Mouse (Mus musculus) lung, postnatal 0 days (tissue): ENCODE data around the gene Mindy2. TPM values are rescaled to one million over a fixed set of nuclear protein-coding genes. Genes with fewer than 3 reads are reported as not detected.

Experiments used
- ATAC-seq: fragments of 200-750 bp; cut with Nextera tagmentation; 2 replicates; pipeline ENCODE4 v1.8.0; 2017; ENCODE audit warnings: moderate library complexity
- DNase-seq: peaks from one replicate; pipeline ENCODE4 v3.0.0-alpha.2; 2016; ENCODE audit warnings: low spot score
- H3K27ac ChIP-seq: fragments of 300-500 bp; sonication (generic); 2 replicates; pipeline ENCODE4 v1.5.1; 2014; ENCODE audit warnings: antibody characterized with exemption, mild to moderate bottlenecking, low read length, mixed read lengths
- H3K27me3 ChIP-seq: fragments of 300-500 bp; sonication (generic); replicated peaks from 2 replicates; pipeline ENCODE4 v1.6.1; 2014; ENCODE audit warnings: low read length, mixed read lengths; ENCODE audit not compliant: insufficient read depth
- H3K36me3 ChIP-seq: fragments of 300-500 bp; sonication (generic); 2 replicates; pipeline ENCODE4 v1.6.1; 2014; ENCODE audit warnings: low read length, mixed read lengths; ENCODE audit not compliant: insufficient read depth
- H3K4me1 ChIP-seq: fragments of 300-500 bp; sonication (generic); 2 replicates; pipeline ENCODE4 v1.6.1; 2014; ENCODE audit warnings: antibody characterized with exemption, low read depth, low read length, mixed read lengths; ENCODE audit not compliant: insufficient read depth
- H3K4me2 ChIP-seq: fragments of 300-500 bp; sonication (generic); replicated peaks from 2 replicates; pipeline ENCODE4 v1.6.1; 2014; ENCODE audit warnings: low read depth, mild to moderate bottlenecking, low read length, moderate library complexity, mixed read lengths
- H3K4me3 ChIP-seq: fragments of 300-500 bp; sonication (generic); 2 replicates; pipeline ENCODE4 v1.5.1; 2014; ENCODE audit warnings: low read depth, low read length
- H3K9ac ChIP-seq: fragments of 300-500 bp; sonication (generic); replicated peaks from 2 replicates; pipeline ENCODE4 v1.6.1; 2014; ENCODE audit warnings: low read depth, mild to moderate bottlenecking
- H3K9me3 ChIP-seq: fragments of 300-500 bp; sonication (generic); 2 replicates; pipeline ENCODE4 v1.6.1; 2016; ENCODE audit warnings: low read length, mixed read lengths
- CTCF ChIP-seq: IDR thresholded peaks from 2 replicates; pipeline ENCODE4 v1.5.1; 2016; ENCODE audit warnings: antibody characterized with exemption, mild to moderate bottlenecking
- EP300 ChIP-seq: IDR thresholded peaks from 2 replicates; pipeline ENCODE4 v1.6.1; 2016; ENCODE audit warnings: antibody characterized with exemption, mild to moderate bottlenecking, control low read depth
- WGBS: fragments of 180-500 bp; shearing (Covaris S2); extraction: QIAGEN DNeasy Blood & Tissue Kit; methylation state at CpG from one replicate; pipeline ENCODE4 v1.1.7; 2014; 5-methylcytosine and 5-hydroxymethylcytosine counted together
- polyA plus RNA-seq: library from polyadenylated mRNA; unstranded; fragments of >200 nt; fragmentation: Nextera tagmentation; extraction: Ambion mirVana; gene quantifications from 2 replicates; pipeline ENCODE4 v1.2.1, GENCODE M21; 2015

The Mindy2 gene
- polyA plus RNA-seq, 1 experiment from 2014 or later, result 18.9 TPM

- H3K27me3 ChIP-seq, result no peaks in the 10 kb centered on the region
- no peaks in the 10 kb centered on the region for H3K9me3 ChIP-seq
- H3K9ac ChIP-seq, result no peak overlapping the region
- no peak overlapping the region for H3K4me3 ChIP-seq
- WGBS, result 92% methylated on average over 1 of the region's 1 CpGs
- H3K4me2 ChIP-seq, result no peak overlapping the region
- TF ChIP-seq EP300, result no peak
- no peak for TF ChIP-seq CTCF
- H3K27ac ChIP-seq, result no peak overlapping the region
- ATAC-seq (no peak), DNase-seq (no peak)
- peaks cover 4% of the 10 kb centered on the region for H3K36me3 ChIP-seq
- no peaks in the 10 kb centered on the region for H3K4me1 ChIP-seq
Measured at GRCm38 (mm10) chr9:70551524-70551923, 105.5 kb downstream of the Mindy2 start.

Other genes with a start within 250 kb of the Mindy2 start
- gene Ccnb2, start 235.6 kb downstream of the Mindy2 start, polyA plus RNA-seq, result 12.5 and 16.8 TPM in 2 replicates
- 16.2 and 17.0 TPM in 2 replicates for gene Rnf111, start 153.4 kb downstream of the Mindy2 start, polyA plus RNA-seq
- 28.1 and 28.6 TPM in 2 replicates for gene Sltm, start 114.4 kb downstream of the Mindy2 start, polyA plus RNA-seq
- 1.7 and 1.8 TPM in 2 replicates for gene Gm10642, start 923 bp downstream of the Mindy2 start, polyA plus RNA-seq
- gene Adam10, start 21.8 kb upstream of the Mindy2 start, polyA plus RNA-seq, result 64.6 and 75.6 TPM in 2 replicates